Mouse (Mus musculus) kidney, postnatal 0 days (tissue): ENCODE measurements at regions not wholly inside any gene's neighbourhood (a gene's known extent, or its start where the extent isn't known, plus 50 kb on each side); places are given as distances from the start of the nearest gene placed in this dataset.

Source experiments
- ATAC-seq: fragments of 200-750 bp; cut with Nextera tagmentation; replicated peaks from 2 replicates; pipeline ENCODE4 v1.8.0; 2017; ENCODE audit warnings: low read depth, moderate number of reproducible peaks, moderate TSS enrichment, moderate library complexity; ENCODE audit not compliant: low FRiP score
- DNase-seq: peaks from one replicate; pipeline ENCODE4 v3.0.0-alpha.2; 2016; ENCODE audit warnings: low spot score
- H3K27ac ChIP-seq: fragments of 300-500 bp; sonication (generic); 2 replicates; pipeline ENCODE4 v1.5.1; 2014; ENCODE audit warnings: mild to moderate bottlenecking
- H3K27me3 ChIP-seq: fragments of 300-500 bp; sonication (generic); 2 replicates; pipeline ENCODE4 v1.6.1; 2014; ENCODE audit warnings: low read length, mixed read lengths; ENCODE audit not compliant: insufficient read depth
- H3K36me3 ChIP-seq: fragments of 300-500 bp; sonication (generic); 2 replicates; pipeline ENCODE4 v1.6.1; 2014; ENCODE audit warnings: low read length, mixed read lengths; ENCODE audit not compliant: insufficient read depth
- H3K4me1 ChIP-seq: fragments of 300-500 bp; sonication (generic); replicated peaks from 2 replicates; pipeline ENCODE4 v1.6.1; 2014; ENCODE audit warnings: antibody characterized with exemption, low read length, mixed read lengths; ENCODE audit not compliant: insufficient read depth
- H3K4me2 ChIP-seq: fragments of 300-500 bp; sonication (generic); 2 replicates; pipeline ENCODE4 v1.6.1; 2014; ENCODE audit warnings: mild to moderate bottlenecking, low read length, moderate library complexity, mixed read lengths
- H3K4me3 ChIP-seq: fragments of 300-500 bp; sonication (generic); replicated peaks from 2 replicates; pipeline ENCODE4 v1.5.1; 2014; ENCODE audit warnings: low read depth, low read length
- H3K9ac ChIP-seq: fragments of 300-500 bp; sonication (generic); 2 replicates; pipeline ENCODE4 v1.6.1; 2014; ENCODE audit warnings: low read depth, low read length
- H3K9me3 ChIP-seq: fragments of 300-500 bp; sonication (generic); replicated peaks from 2 replicates; pipeline ENCODE4 v1.6.1; 2016; ENCODE audit warnings: low read length, inconsistent platforms, mixed read lengths
- CTCF ChIP-seq: IDR thresholded peaks from 2 replicates; pipeline ENCODE4 v1.5.1; 2016; ENCODE audit warnings: antibody characterized with exemption, low read depth, mild to moderate bottlenecking, moderate library complexity
- WGBS: fragments of 180-500 bp; shearing (Covaris S2); extraction: QIAGEN DNeasy Blood & Tissue Kit; methylation state at CpG from one replicate; pipeline ENCODE4 v1.1.7; 2014; 5-methylcytosine and 5-hydroxymethylcytosine counted together

- Histone ChIP-seq H3K4me1 (no peaks in the 10 kb centered on the region), H3K27ac (no peak overlapping the region), H3K4me3 (no peak overlapping the region), H3K4me2 (no peak overlapping the region), H3K9me3 (no peaks in the 10 kb centered on the region), H3K36me3 (no peaks in the 10 kb centered on the region), H3K27me3 (no peaks in the 10 kb centered on the region), H3K9ac (no peak overlapping the region)
- ATAC-seq (no peak), DNase-seq (peak; percentile 28)
- 47% methylated on average over 2 of the region's 2 CpGs for WGBS
- no peak for TF ChIP-seq CTCF
Measured at GRCm38 (mm10) chr4:94160620-94161019, 395.7 kb upstream of the Gm10306 start.

- WGBS, result 80% methylated on average over 2 of the region's 2 CpGs
- no peak overlapping the region for H3K4me2 ChIP-seq
- no peak overlapping the region for H3K4me3 ChIP-seq
- no peaks in the 10 kb centered on the region for H3K9me3 ChIP-seq
- ATAC-seq (no peak), DNase-seq (no peak)
- H3K27me3 ChIP-seq, result no peaks in the 10 kb centered on the region
- H3K36me3 ChIP-seq, result no peaks in the 10 kb centered on the region
- no peaks in the 10 kb centered on the region for H3K4me1 ChIP-seq
- H3K27ac ChIP-seq, result no peak overlapping the region
- no peak overlapping the region for H3K9ac ChIP-seq
- no peak for TF ChIP-seq CTCF
Measured at GRCm38 (mm10) chr4:94173096-94173495, 383.2 kb upstream of the Gm10306 start.

GRCm38 (mm10) chr4:94186997-94187396, 369.3 kb upstream of the Gm10306 start:
- no peak overlapping the region for H3K27ac ChIP-seq
- WGBS, result 45% methylated on average over 4 of the region's 4 CpGs
- H3K4me2 ChIP-seq, result no peak overlapping the region
- H3K9ac ChIP-seq, result no peak overlapping the region
- DNase-seq, result peak; percentile 71
- no peaks in the 10 kb centered on the region for H3K9me3 ChIP-seq
- no peaks in the 10 kb centered on the region for H3K27me3 ChIP-seq
- H3K4me3 ChIP-seq, result no peak overlapping the region
- no peak for ATAC-seq
- no peaks in the 10 kb centered on the region for H3K4me1 ChIP-seq
- no peak for TF ChIP-seq CTCF
- H3K36me3 ChIP-seq, result no peaks in the 10 kb centered on the region

- H3K4me3 ChIP-seq, result no peak overlapping the region
- no peak overlapping the region for H3K4me2 ChIP-seq
- ATAC-seq (no peak), DNase-seq (no peak)
- no peaks in the 10 kb centered on the region for H3K9me3 ChIP-seq
- no peak for TF ChIP-seq CTCF
- no peak overlapping the region for H3K27ac ChIP-seq
- 66% methylated on average over 2 of the region's 2 CpGs for WGBS
- no peaks in the 10 kb centered on the region for H3K27me3 ChIP-seq
- no peaks in the 10 kb centered on the region for H3K36me3 ChIP-seq
- no peak overlapping the region for H3K9ac ChIP-seq
- no peaks in the 10 kb centered on the region for H3K4me1 ChIP-seq
Measured at GRCm38 (mm10) chr4:94188354-94188753, 368.0 kb upstream of the Gm10306 start.

GRCm38 (mm10) chr4:94188888-94189287, 367.5 kb upstream of the Gm10306 start:
- no peaks in the 10 kb centered on the region for H3K36me3 ChIP-seq
- WGBS, result 15% methylated on average over 3 of the region's 3 CpGs
- no peaks in the 10 kb centered on the region for H3K9me3 ChIP-seq
- H3K27ac ChIP-seq, result no peak overlapping the region
- no peak overlapping the region for H3K9ac ChIP-seq
- H3K27me3 ChIP-seq, result no peaks in the 10 kb centered on the region
- TF ChIP-seq CTCF, result no peak
- H3K4me1 ChIP-seq, result no peaks in the 10 kb centered on the region
- ATAC-seq (no peak), DNase-seq (peak; percentile 76)
- no peak overlapping the region for H3K4me3 ChIP-seq
- H3K4me2 ChIP-seq, result no peak overlapping the region

GRCm38 (mm10) chr4:94190940-94191339, 365.4 kb upstream of the Gm10306 start:
- TF ChIP-seq CTCF, result no peak
- Histone ChIP-seq H3K9ac (no peak overlapping the region), H3K27ac (no peak overlapping the region)

GRCm38 (mm10) chr4:94216265-94216664, 340.1 kb upstream of the Gm10306 start:
- Histone ChIP-seq H3K9me3 (no peaks in the 10 kb centered on the region), H3K9ac (no peak overlapping the region), H3K4me1 (no peaks in the 10 kb centered on the region), H3K36me3 (no peaks in the 10 kb centered on the region), H3K4me3 (no peak overlapping the region), H3K4me2 (no peak overlapping the region), H3K27ac (no peak overlapping the region), H3K27me3 (no peaks in the 10 kb centered on the region)
- ATAC-seq (no peak), DNase-seq (no peak)
- 89% methylated on average over 1 of the region's 1 CpGs for WGBS
- TF ChIP-seq CTCF, result no peak

More at GRCm38 (mm10) chr4:94190940-94191339, 365.4 kb upstream of the Gm10306 start:
- DNase-seq (no peak), ATAC-seq (no peak)
- no peak overlapping the region for H3K4me2 ChIP-seq
- H3K36me3 ChIP-seq, result no peaks in the 10 kb centered on the region
- no peaks in the 10 kb centered on the region for H3K9me3 ChIP-seq
- no peak overlapping the region for H3K4me3 ChIP-seq
- WGBS, result 75% methylated on average over 2 of the region's 2 CpGs
- H3K27me3 ChIP-seq, result no peaks in the 10 kb centered on the region
- no peaks in the 10 kb centered on the region for H3K4me1 ChIP-seq
